Mouse (Mus musculus): ENCODE data around the gene Gabra3. TPM values are rescaled to one million over a fixed set of nuclear protein-coding genes. Genes with fewer than 3 reads are reported as not detected.
A peak's percentile ranks its signal among the peaks of the same experiment; 100 is the strongest.

Gabra3 gene
- total RNA-seq (2021), result 10 to 100 TPM; 95.2 to 99.8 TPM

DNA sequence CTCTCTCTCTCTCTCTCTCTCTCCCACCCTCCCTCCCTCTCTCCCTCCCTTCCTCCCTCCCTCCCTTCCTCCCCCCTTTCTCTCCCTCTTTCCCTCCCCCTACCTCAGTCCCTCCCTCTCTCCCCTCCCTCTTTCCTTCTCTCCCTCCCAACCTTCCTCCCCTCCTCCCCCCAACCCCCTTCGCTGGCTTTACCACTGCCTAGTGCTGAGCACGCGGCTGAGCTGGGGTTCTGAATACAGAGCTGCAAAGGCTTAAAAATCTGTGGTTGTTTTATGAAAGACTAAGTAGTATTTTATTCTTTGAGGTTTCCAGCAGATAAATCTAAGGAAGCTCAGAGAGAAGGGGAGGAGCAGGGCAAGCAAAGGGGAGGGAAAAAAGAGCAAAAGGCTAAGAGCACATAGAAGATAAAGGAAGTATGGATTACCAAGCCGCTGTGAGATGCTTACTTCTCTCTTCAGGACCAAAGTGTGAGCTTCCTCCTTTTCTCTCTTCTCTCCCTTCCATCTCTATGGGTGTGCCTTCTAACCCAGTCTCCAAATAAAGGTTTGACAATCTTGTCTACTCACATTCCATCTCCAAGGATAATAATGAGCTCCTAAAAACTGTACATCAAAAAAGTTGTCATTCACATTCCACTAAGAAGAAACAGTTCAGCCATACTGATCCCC is at the start of gene Gabra3:
Gene Gabra3 (minus strand): TSS at position 619 of the 669 bp plus-strand sequence.
- peak in 1 of 2 experiments; percentile 19 for DNase-seq (ENCODE audit: low spot score in 2 of 2)
- intact Hi-C loops (cut with DNase I), result no loop called here

DNA sequence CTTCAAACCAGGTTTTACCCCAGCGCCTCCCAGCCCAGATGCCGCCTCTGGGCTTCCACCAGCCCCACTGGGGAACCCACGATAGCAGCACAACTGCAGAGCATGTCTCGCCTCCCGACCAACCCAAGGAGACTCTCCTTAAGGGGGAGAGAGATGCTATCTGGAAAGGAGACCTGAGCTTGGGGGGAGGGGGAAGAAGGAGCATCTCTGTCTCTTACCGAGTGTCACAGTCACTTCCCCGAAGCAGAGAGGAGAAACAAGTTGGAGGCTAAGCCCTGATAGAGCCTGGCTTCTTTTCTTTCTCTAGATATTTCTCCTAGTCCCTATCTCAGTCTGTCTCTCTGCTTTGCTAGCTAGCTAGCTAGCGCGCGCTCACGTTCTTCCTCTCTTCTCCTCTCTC is 859 bp downstream of the Gabra3 start:
- intact Hi-C loops (cut with DNase I), result no loop called here
- DNase-seq (ENCODE audit: low spot score in 2 of 2), result peak; percentile 9 to 31

DNA sequence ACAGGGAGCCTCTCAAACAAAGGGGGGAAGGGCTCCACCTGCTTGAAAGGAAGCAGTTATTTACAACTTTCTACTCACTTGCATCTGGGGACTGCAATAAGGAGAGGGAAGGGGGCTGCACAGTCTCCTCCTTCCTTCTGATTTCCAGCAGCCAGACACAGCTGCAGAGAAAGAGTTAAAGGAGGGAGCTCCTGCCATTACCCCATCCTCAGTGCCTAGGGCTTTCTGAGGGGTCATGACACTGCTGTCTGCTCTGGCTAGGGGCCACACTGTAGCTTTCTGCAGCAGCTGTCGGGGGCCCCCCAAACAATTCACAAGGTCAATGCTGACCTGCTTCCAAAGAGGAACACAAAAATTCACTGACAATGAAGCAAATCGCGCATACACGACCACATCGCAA is 1.3 kb downstream of the Gabra3 start:
- intact Hi-C loops (cut with DNase I), result no loop called here
- DNase-seq (ENCODE audit: low spot score in 2 of 2), result no peak

DNA sequence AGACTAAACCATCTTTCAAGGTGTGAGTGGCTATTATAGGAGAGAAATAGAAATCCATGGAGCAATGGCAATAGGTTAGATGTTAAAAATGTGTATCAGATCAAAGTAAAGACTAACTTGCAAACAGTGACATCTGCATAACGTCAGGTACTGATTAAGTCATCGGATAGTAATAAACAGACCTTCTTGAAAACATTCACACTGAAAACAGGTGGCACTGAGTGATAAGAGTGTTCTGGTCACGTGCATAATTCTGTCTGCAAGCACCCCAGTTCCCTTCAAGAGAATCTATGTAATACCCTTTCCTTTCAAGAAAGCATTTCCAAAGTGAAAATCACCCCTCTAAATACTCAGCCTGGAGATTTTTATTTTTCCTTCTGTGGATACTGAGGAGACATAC is 6.0 kb downstream of the Gabra3 start:
- intact Hi-C loops (cut with DNase I), result no loop called here
- no peak for DNase-seq (ENCODE audit: low spot score in 2 of 2)

DNA sequence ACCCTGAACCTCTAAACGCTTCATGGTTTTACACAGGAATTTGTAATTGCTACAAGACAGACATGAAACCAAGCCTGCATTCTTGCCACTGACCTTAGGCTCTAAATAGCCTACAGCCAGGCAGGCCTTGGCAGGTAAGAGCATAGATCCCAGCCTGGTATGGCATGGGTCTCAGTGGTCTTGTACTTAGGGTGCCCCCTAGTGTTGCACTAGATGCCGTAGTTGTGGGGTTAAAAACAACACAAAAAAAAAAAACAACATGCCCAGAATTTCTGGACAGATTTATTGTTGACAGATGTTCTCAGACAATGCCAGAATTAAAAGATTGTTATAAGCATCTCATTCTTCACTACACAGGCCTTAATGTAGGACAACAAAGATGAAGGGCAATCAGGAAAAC is 12.0 kb downstream of the Gabra3 start:
- no peak for DNase-seq (ENCODE audit: low spot score in 2 of 2)
- intact Hi-C loops (cut with DNase I), result no loop called here

DNA sequence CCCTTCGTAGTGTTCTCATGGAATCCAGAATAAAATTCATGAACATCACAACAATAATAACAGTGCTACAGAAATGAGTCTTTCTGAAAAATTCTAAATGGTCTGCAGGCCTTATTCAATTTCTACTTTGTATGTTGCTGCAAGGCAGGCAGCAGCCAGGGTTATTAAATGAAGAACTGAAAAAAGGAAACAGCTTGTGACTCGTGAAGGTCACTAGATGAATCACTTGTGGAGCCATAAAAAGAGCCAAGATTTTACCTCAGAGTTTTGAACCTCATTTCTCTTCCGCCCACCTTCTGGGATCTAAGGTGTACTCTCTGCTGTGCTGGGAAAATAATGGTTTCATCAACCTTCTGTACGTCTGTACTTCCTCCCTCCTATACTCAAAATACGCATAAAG is 159.4 kb downstream of the Gabra3 start:
- intact Hi-C loops (cut with DNase I), result no loop called here
- DNase-seq (ENCODE audit: low spot score in 2 of 2), result no peak

DNA sequence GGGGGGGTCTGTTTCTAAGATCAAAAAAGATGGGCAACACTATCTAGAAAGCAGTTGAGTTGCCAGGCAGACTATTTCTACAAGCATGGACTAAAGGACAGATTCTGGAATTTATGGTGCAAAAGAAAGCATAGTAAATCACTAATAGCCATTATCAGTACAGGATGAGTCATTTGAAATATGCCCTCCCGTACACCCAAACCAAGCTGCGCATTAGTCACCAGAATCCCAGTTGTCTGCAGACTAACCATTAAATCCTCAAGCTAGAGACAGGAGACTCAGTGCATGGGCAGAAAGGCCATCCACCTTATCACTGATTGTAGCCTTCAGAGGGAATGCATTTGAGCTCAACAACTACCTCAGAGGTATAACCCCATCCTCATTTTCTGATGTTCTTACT is 166.8 kb downstream of the Gabra3 start:
- intact Hi-C loops (cut with DNase I), result no loop called here
- DNase-seq (ENCODE audit: low spot score in 2 of 2), result no peak

DNA sequence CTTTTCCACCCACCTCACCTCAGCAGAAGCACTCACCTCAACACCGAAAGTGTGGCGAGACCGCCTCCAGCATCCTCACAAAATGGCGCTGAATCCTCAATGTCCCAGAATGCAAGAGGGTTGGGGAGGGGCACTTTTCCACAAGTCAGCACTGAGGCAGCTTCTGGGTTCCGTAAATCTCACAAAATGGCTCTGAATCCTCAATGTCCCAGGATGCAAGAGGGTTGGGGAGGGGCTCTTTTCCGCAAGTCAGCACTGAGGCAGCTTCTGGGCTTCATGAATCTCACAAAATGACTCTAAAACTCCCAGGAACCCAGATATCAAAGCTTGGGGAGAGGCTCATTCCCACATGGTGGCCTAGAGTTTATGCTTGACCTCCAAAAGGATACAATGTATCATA is 269.9 kb downstream of the Gabra3 start, which contains the start of gene Magea10:
Gene Magea10 (minus strand): TSS at position 101 of the 400 bp plus-strand sequence.
- intact Hi-C loops (cut with DNase I), result no loop called here
- DNase-seq (ENCODE audit: low spot score in 2 of 2), result no peak

Small RNAs within 50 kb of the gene (microRNA-seq; reads per million reads assigned to microRNA genes)
- gene Mir105, result 0 reads per million in 2 experiments
- gene Mir767, result 0 to 0.50 reads per million in 2 experiments

Other genes starting within 250 kb of the Gabra3 start
- gene Gabrq, start 168.3 kb upstream of the Gabra3 start, total RNA-seq (2021), result 1 to 10 TPM; 2.0 to 2.7 TPM

Data from left cerebral cortex, postnatal 25 days (tissue).